Mouse (Mus musculus): Measurements from ENCODE around the gene Tmem198. TPM values are rescaled to one million over a fixed set of nuclear protein-coding genes. Genes with fewer than 3 reads are reported as not detected.

Tmem198 gene
- polyA plus RNA-seq, 1 experiment = 2.4 TPM

- DNase-seq (ENCODE audit: low read depth) = no peak
Observed at GRCm38 (mm10) chr1:75516703-75517380, 37.5 kb downstream of the Tmem198 start.

- no peak for DNase-seq (ENCODE audit: low read depth)
Observed at GRCm38 (mm10) chr1:75517984-75518383, 38.7 kb downstream of the Tmem198 start.

- no peak for DNase-seq (ENCODE audit: low read depth)
Observed at GRCm38 (mm10) chr1:75518427-75518826, 39.1 kb downstream of the Tmem198 start.

GRCm38 (mm10) chr1:75519576-75519975 is 40.2 kb downstream of the Tmem198 start:
- no peak for DNase-seq (ENCODE audit: low read depth)

GRCm38 (mm10) chr1:75521321-75522031 is 42.1 kb downstream of the Tmem198 start, which contains the start of gene Stk11ip:
TSS of gene Stk11ip (plus strand) at chr1:75521529.
- peak; percentile 49 for DNase-seq (ENCODE audit: low read depth)

GRCm38 (mm10) chr1:75524679-75525078 is 45.3 kb downstream of the Tmem198 start:
- DNase-seq (ENCODE audit: low read depth) = no peak

- no peak for DNase-seq (ENCODE audit: low read depth)
Observed at GRCm38 (mm10) chr1:75530546-75530945, 51.2 kb downstream of the Tmem198 start.

- DNase-seq (ENCODE audit: low read depth) = no peak
Observed at GRCm38 (mm10) chr1:75532280-75533172, 53.2 kb downstream of the Tmem198 start.

GRCm38 (mm10) chr1:75533325-75534252 is 54.3 kb downstream of the Tmem198 start:
- no peak for DNase-seq (ENCODE audit: low read depth)

Other genes with a start within 250 kb of the Tmem198 start
- not detected in 2 replicates for gene A630095N17Rik, start 247.4 kb upstream of the Tmem198 start, polyA plus RNA-seq (2012; rRNA removed)
- 37.9 and 48.4 TPM in 2 replicates for gene Dnajb2, start 243.1 kb upstream of the Tmem198 start, polyA plus RNA-seq (2012; rRNA removed)
- gene Ptprn, start 215.0 kb upstream of the Tmem198 start, polyA plus RNA-seq (2012; rRNA removed) = 0.03 and 0.62 TPM in 2 replicates
- gene Resp18, start 201.1 kb upstream of the Tmem198 start, polyA plus RNA-seq (2012; rRNA removed) = not detected in 2 replicates
- gene Dnpep, start 161.5 kb upstream of the Tmem198 start, polyA plus RNA-seq (2012; rRNA removed) = 150 and 168 TPM in 2 replicates
- gene Des, start 119.2 kb upstream of the Tmem198 start, polyA plus RNA-seq (2012; rRNA removed) = 71.8 and 92.9 TPM in 2 replicates
- 26.2 and 27.4 TPM in 2 replicates for gene Speg, start 104.2 kb upstream of the Tmem198 start, polyA plus RNA-seq (2012; rRNA removed)
- 161 and 183 TPM in 2 replicates for gene Gmppa, start 43.6 kb upstream of the Tmem198 start, polyA plus RNA-seq (2012; rRNA removed)
- 0.18 and 0.42 TPM in 2 replicates for gene Asic4, start 29.1 kb upstream of the Tmem198 start, polyA plus RNA-seq (2012; rRNA removed)
- 77.6 and 78.4 TPM in 2 replicates for gene Chpf, start 225 bp upstream of the Tmem198 start, polyA plus RNA-seq (2012; rRNA removed)
- 26.6 and 29.1 TPM in 2 replicates for gene Obsl1, start 26.9 kb downstream of the Tmem198 start, polyA plus RNA-seq (2012; rRNA removed)
- 33.4 and 42.3 TPM in 2 replicates for gene Inha, start 27.5 kb downstream of the Tmem198 start, polyA plus RNA-seq (2012; rRNA removed)
- 25.7 and 27.4 TPM in 2 replicates for gene Stk11ip, start 42.0 kb downstream of the Tmem198 start, polyA plus RNA-seq (2012; rRNA removed)
- gene Slc4a3, start 66.7 kb downstream of the Tmem198 start, polyA plus RNA-seq (2012; rRNA removed) = 25.8 and 35.8 TPM in 2 replicates